Mouse (Mus musculus) heart, adult 2 months (tissue): ENCODE results near the gene Htr6.

ENCODE experiments used
- CTCF ChIP-seq: fragments of 200-600 bp; IDR thresholded peaks from 2 replicates; pipeline ENCODE4 v1.8.1; 2022; ENCODE audit warnings: antibody characterized with exemption, mild to moderate bottlenecking, moderate library complexity
- POLR2A ChIP-seq: fragments of 200-500 bp; IDR thresholded peaks from 2 replicates; pipeline ENCODE4 v1.6.1; 2011; ENCODE audit warnings: mild to moderate bottlenecking, low read depth, low read length, control low read depth; ENCODE audit not compliant: insufficient read depth

GRCm38 (mm10) chr4:139064831-139065230 lies 10.5 kb downstream of the Htr6 start:
- TF ChIP-seq POLR2A = no peak
- TF ChIP-seq CTCF = no peak
